Mouse (Mus musculus) E14TG2a.4 (cell line): ENCODE data around the gene Sypl.

ENCODE experiments used
- CTCF ChIP-seq: conservative IDR thresholded peaks from 2 replicates; pipeline ENCODE4 v1.5.1; 2014; ENCODE audit warnings: low read length
- NANOG ChIP-seq: IDR thresholded peaks from 2 replicates; pipeline ENCODE4 v1.6.1; 2014; ENCODE audit warnings: borderline replicate concordance, low read length, mixed read lengths

- TF ChIP-seq CTCF (no peak), NANOG (no peak)
These were observed 23.1 kb upstream of the Sypl start for GRCm38 (mm10) chr12:32930566-32930965.
